Mouse (Mus musculus) liver, postnatal 0 days (tissue): ENCODE data around the gene Neurod4.

Experiments
- CTCF ChIP-seq: sonication (generic); IDR thresholded peaks from 2 replicates; pipeline ENCODE4 v1.5.1; 2016; ENCODE audit warnings: antibody characterized with exemption, low read depth
- EP300 ChIP-seq: IDR thresholded peaks from 2 replicates; pipeline ENCODE4 v1.6.1; 2016; ENCODE audit warnings: antibody characterized with exemption, low read depth, mild to moderate bottlenecking

DNA sequence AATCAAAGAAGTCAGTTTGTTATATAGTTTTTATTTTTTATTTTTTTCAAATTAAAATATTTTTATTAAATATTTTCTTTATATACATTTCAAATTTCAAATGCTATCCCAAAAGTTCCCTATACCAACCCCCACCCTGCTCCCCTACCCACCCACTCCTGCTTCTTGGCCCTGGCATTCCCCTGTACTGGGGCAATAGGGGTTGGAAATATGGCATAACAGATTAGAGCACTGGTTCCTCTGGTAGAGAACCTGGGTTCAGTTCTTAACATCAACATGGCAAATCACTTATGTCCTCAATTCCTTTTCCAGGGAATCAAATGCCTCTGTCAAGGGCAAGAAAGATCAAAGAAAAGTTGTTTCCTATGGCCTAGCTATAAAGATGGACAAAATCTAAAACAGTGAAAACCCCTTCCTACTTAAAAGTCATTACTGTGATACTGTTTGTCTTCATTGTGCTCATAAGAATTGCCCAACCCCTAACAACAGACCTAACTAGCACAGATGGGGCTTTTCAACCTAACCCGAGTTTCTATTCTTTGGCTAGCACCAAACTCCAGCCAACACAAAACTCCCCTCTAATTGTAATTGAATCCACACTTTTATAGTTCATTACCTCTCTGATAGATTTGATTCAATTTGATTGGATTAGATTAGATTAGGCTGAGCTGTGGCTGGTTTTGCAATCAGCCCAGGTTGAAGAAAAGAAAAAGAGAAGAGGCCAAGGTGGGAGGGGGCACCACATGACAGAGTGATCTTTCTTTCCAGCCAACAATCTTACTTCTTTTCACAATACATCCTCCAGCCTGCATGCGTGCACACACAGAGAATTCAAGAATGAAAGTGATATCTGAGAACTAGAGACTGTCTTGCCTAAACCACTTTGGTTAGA lies 41.5 kb downstream of the Neurod4 start:
- TF ChIP-seq EP300 (no peak), CTCF (no peak)
